Mouse (Mus musculus) liver, embryonic 13.5 days (tissue): Measurements from ENCODE around the gene Gpr19. TPM values are rescaled to one million over a fixed set of nuclear protein-coding genes. Genes with fewer than 3 reads are reported as not detected.

Experiments
- ATAC-seq: fragments of 200-750 bp; cut with Nextera tagmentation; 2 replicates; pipeline ENCODE4 v1.8.0; 2017; ENCODE audit warnings: low read depth, mild to moderate bottlenecking, moderate number of reproducible peaks, moderate library complexity
- DNase-seq: peaks from one replicate; pipeline ENCODE4 v3.0.0; 2022
- H3K27ac ChIP-seq: fragments of 300-500 bp; sonication (generic); 2 replicates; pipeline ENCODE4 v1.5.1; 2015; ENCODE audit warnings: moderate library complexity, mild to moderate bottlenecking, inconsistent platforms
- H3K27me3 ChIP-seq: fragments of 300-500 bp; sonication (generic); 2 replicates; pipeline ENCODE4 v1.6.1; 2015; ENCODE audit warnings: mild to moderate bottlenecking, inconsistent platforms
- H3K36me3 ChIP-seq: fragments of 300-500 bp; sonication (generic); 2 replicates; pipeline ENCODE4 v1.6.1; 2015; ENCODE audit warnings: mild to moderate bottlenecking, inconsistent platforms
- H3K4me1 ChIP-seq: fragments of 300-500 bp; sonication (generic); replicated peaks from 2 replicates; pipeline ENCODE4 v1.6.1; 2015; ENCODE audit warnings: inconsistent platforms
- H3K4me2 ChIP-seq: fragments of 300-500 bp; sonication (generic); 2 replicates; pipeline ENCODE4 v1.6.1; 2015; ENCODE audit warnings: inconsistent platforms, mild to moderate bottlenecking, moderate library complexity
- H3K4me3 ChIP-seq: fragments of 300-500 bp; sonication (generic); replicated peaks from 2 replicates; pipeline ENCODE4 v1.5.1; 2015; ENCODE audit warnings: mild to moderate bottlenecking, inconsistent platforms
- H3K9ac ChIP-seq: fragments of 300-500 bp; sonication (generic); 2 replicates; pipeline ENCODE4 v1.6.1; 2015; ENCODE audit warnings: mild to moderate bottlenecking, inconsistent platforms
- H3K9me3 ChIP-seq: fragments of 300-500 bp; sonication (generic); replicated peaks from 2 replicates; pipeline ENCODE4 v1.6.1; 2016; ENCODE audit warnings: inconsistent platforms
- WGBS: fragments of 180-500 bp; shearing (Covaris S2); methylation state at CpG from one replicate; pipeline ENCODE4 v1.1.7; 2015; ENCODE audit not compliant: insufficient replicate concordance; 5-methylcytosine and 5-hydroxymethylcytosine counted together
- polyA plus RNA-seq: library from polyadenylated mRNA; unstranded; fragments of >200 nt; fragmentation: Nextera tagmentation; extraction: Ambion mirVana; gene quantifications from 2 replicates; pipeline ENCODE4 v1.2.1, GENCODE M21; 2015

Gpr19 gene
- polyA plus RNA-seq, 1 experiment from 2014 or later: 5.3 TPM

DNA sequence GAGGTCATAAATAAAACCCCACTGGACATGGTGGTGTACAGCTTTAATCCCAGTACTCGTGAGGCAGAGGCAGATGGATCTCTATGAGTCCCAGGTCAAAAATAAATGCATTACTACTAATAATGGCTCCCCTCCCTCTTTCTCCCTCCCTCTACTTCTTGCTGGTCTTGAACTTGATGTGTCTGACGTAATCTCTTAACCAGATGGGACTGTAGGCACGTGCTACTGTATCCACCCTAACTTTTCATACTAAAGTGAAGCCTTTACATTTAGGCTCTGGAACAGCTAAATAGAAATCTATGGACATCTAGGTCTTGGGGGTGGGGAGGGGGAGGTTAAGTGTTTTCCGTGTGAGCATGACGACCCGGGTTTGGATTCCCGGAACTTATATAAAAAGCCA lies 32.0 kb upstream of the Gpr19 start:
- Histone ChIP-seq H3K4me2 (peak overlapping the region; percentile 96), H3K27me3 (no peaks in the 10 kb centered on the region), H3K36me3 (peaks cover 32% of the 10 kb centered on the region), H3K27ac (peak overlapping the region; percentile 100), H3K4me3 (peak overlapping the region; percentile 77), H3K9me3 (no peaks in the 10 kb centered on the region), H3K9ac (peak overlapping the region; percentile 94), H3K4me1 (peaks cover 53% of the 10 kb centered on the region)
- no peak for ATAC-seq
- 69% methylated on average over 7 of the region's 7 CpGs for WGBS
- no peak for DNase-seq

DNA sequence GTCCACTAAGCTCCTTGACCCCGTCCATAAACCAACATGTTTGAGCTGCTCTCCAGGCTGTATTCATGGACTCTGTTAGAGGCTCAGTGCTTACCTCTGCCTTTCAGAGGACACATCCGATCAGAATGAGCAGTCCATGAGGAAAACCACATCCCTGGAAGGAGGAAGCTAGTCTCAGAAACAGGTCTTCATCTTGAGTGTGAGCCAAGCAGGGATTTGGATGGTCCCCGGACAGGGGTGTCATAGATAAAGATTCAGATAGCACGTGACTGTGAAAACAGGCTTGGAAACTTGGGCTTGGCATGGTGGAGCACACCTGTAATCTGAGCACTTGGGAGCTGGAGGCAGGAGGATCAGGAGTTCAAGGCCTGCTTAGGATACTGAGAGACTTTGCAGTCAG lies 31.5 kb upstream of the Gpr19 start:
- WGBS: 27% methylated on average over 4 of the region's 4 CpGs
- H3K4me3 ChIP-seq: peak overlapping the region; percentile 77
- peak overlapping the region; percentile 94 for H3K9ac ChIP-seq
- peak overlapping the region; percentile 96 for H3K4me2 ChIP-seq
- DNase-seq: no peak
- peak overlapping the region; percentile 100 for H3K27ac ChIP-seq
- peaks cover 30% of the 10 kb centered on the region for H3K36me3 ChIP-seq
- peaks cover 56% of the 10 kb centered on the region for H3K4me1 ChIP-seq
- no peaks in the 10 kb centered on the region for H3K27me3 ChIP-seq
- H3K9me3 ChIP-seq: no peaks in the 10 kb centered on the region
- ATAC-seq: no peak

DNA sequence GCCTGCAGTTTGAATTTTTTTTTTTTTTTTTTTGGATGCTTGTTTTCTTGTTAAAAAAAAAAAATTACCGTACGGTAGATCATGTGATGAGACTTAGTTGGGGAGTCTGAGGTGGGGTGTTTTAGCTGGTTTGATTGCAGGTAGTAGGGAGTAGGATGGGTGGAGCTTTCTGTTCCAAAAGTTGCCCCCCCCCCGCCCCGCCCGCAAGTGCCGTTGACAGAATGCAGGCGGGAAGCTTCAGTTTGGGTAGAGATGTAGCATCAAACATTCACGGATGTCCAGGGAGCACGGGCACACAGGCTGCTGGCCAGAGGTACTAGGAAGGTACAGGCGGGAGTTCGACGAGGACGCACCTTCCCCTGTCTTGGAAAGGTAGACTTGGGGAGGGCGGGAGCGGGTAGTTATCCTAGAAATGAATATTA lies 30.5 kb upstream of the Gpr19 start:
- ATAC-seq: peak; percentile 52
- H3K4me2 ChIP-seq: peak overlapping the region; percentile 96
- peak; percentile 42 for DNase-seq
- 0% methylated on average over 15 of the region's 15 CpGs for WGBS
- H3K9me3 ChIP-seq: no peaks in the 10 kb centered on the region
- peaks cover 55% of the 10 kb centered on the region for H3K4me1 ChIP-seq
- peak overlapping the region; percentile 77 for H3K4me3 ChIP-seq
- H3K27ac ChIP-seq: peak overlapping the region; percentile 100
- no peaks in the 10 kb centered on the region for H3K27me3 ChIP-seq
- peak overlapping the region; percentile 94 for H3K9ac ChIP-seq
- peaks cover 23% of the 10 kb centered on the region for H3K36me3 ChIP-seq

DNA sequence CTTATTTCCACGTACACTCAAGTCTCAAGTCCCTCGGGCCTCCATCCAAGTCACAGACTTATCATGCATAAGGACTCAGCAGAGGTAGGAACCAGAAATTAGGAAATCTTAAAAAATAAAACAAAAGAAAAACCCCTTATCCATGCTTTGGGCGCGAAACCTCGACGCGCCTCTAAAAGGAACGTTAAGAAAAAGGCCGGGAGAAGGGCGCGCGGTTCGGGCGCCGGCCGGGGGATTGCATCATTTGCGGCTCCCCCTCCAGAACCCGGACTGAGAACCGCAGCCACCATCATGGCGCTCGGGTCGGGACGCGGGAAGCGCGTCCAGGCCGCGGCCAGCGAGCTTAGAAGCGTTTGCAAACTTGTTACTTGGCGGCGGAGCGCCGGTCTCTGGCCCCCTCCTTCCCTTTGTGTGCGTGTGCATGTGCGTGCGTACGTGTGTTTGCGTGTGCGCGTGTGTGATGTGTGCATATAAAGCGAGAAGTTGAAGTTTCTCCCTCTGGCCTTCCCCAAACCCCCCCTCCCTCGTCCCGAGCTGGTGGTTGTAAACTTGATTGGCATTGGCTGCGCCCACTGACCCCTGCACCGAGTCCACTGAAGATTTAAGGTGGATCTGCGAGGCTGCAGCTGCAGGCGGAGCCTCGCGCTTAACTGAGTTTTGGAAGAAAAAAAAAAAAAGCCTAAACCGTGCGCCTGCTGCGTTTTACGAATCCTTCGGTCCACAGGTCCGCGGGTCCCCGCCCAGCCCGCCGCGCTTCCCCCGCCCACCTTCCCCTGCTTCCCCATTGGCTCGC lies 29.9 kb upstream of the Gpr19 start:
- H3K27ac ChIP-seq: peak overlapping the region; percentile 100
- WGBS: under 1% methylated on average over 63 of the region's 63 CpGs
- ATAC-seq: peak; percentile 79

DNA sequence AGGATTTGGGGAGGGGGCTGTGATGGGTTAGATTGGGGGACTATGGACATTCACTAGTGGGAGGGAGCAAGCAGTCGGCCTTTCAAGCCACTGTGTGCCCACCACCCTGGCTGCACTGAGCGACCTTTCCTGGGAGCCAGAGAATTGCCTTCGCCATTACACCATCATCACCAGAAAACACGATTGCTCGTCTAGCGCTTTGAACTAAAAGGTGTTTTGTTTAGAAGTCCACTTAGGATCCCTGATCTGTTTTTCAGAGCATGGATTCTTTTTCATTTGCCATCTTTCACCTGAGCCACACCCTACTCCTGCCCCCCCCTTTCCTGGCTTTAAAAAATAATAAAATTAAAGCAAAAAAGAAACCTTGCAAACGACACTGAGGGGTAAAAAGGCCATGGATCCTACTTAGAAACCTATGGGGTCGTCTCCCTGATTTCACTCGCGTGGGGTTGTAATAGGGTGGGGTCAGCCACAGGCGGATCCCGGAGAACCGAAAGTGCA lies 29.3 kb upstream of the Gpr19 start:
- H3K4me2 ChIP-seq: peak overlapping the region; percentile 96

More for the DNA sequence above, 29.9 kb upstream of the Gpr19 start:
- H3K9me3 ChIP-seq: no peaks in the 10 kb centered on the region
- H3K4me3 ChIP-seq: peak overlapping the region; percentile 77
- H3K9ac ChIP-seq: peak overlapping the region; percentile 94
- H3K36me3 ChIP-seq: peaks cover 23% of the 10 kb centered on the region
- H3K4me1 ChIP-seq: peaks cover 55% of the 10 kb centered on the region
- no peaks in the 10 kb centered on the region for H3K27me3 ChIP-seq
- peak; percentile 71 for DNase-seq
- peak overlapping the region; percentile 96 for H3K4me2 ChIP-seq

DNA sequence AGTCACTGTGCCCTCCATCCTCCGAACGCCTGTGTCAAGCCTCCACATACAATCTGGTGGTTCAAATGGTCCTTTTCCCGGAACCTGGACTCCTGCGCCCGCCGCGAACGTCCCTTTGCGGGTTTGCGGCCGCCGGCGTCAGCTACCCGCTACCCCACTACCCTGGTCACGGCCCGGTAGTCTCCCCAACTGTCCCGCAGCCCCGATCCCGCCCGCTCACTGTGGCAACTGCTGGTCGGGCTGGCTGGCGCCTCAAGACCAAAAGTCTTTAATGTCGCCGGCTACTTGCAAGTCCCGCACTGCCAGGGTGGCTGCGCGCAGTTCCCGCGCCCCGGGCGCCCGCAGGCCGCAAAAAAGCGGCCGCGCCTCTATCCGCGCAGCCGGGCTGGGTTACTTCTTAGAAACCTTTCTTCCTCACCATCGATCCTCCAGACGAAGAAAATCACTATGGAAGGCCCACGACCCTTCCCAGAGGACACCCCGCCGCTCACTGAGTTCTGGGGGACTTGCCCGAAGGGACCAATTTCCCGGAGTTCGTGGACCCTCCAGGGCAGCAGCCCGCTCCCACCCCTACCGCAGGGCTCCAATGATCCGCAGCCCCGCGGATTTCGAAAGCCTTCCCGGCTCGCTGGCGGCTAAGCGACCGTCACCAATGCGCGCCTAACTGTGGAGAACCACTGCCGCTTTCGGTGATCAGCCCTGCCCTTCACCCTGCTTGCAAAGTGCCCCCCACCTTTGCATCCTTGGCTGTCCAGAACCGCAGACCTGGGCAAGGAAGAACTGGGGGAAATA lies 28.6 kb upstream of the Gpr19 start:
- Histone ChIP-seq H3K4me1 (peaks cover 53% of the 10 kb centered on the region), H3K4me3 (peak overlapping the region; percentile 77), H3K27ac (peak overlapping the region; percentile 100), H3K4me2 (peak overlapping the region; percentile 96), H3K9me3 (no peaks in the 10 kb centered on the region), H3K36me3 (peaks cover 21% of the 10 kb centered on the region), H3K27me3 (no peaks in the 10 kb centered on the region), H3K9ac (peak overlapping the region; percentile 94)
- ATAC-seq (peak; percentile 37), DNase-seq (peak; percentile 56)
- WGBS: under 1% methylated on average over 63 of the region's 63 CpGs

More for the DNA sequence above, 29.3 kb upstream of the Gpr19 start:
- peak overlapping the region; percentile 94 for H3K9ac ChIP-seq
- peak overlapping the region; percentile 77 for H3K4me3 ChIP-seq
- H3K36me3 ChIP-seq: peaks cover 20% of the 10 kb centered on the region
- 0 out of 2 replicates have a peak, but pooled peaks have one; percentile 0 for ATAC-seq
- no peaks in the 10 kb centered on the region for H3K9me3 ChIP-seq
- H3K27ac ChIP-seq: peak overlapping the region; percentile 100
- peaks cover 53% of the 10 kb centered on the region for H3K4me1 ChIP-seq
- no peak for DNase-seq
- H3K27me3 ChIP-seq: no peaks in the 10 kb centered on the region
- WGBS: under 1% methylated on average over 13 of the region's 13 CpGs

DNA sequence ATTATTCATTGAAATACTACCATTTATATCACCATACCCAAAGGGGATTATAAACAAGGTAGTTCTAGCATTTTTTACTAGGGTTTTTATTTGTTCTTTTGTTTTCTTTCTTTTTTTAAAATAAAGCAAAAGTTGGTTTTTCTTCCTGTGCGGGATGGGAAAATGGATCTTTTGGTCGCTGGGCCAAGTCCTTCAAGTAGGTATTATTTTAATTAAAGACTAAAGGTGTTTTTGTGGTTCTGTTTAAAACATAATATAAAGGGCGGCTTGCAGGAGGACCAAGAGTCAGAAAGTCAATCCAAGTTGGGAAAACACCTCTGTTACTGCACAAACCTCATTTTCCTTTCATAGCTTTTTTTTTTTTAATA lies 27.9 kb upstream of the Gpr19 start:
- DNase-seq: no peak
- peak overlapping the region; percentile 100 for H3K27ac ChIP-seq
- H3K4me3 ChIP-seq: peak overlapping the region; percentile 77
- H3K9ac ChIP-seq: peak overlapping the region; percentile 94
- no peaks in the 10 kb centered on the region for H3K27me3 ChIP-seq
- peaks cover 22% of the 10 kb centered on the region for H3K36me3 ChIP-seq
- H3K9me3 ChIP-seq: no peaks in the 10 kb centered on the region
- WGBS: 33% methylated on average over 3 of the region's 3 CpGs
- peaks cover 52% of the 10 kb centered on the region for H3K4me1 ChIP-seq
- H3K4me2 ChIP-seq: peak overlapping the region; percentile 96
- ATAC-seq: no peak

DNA sequence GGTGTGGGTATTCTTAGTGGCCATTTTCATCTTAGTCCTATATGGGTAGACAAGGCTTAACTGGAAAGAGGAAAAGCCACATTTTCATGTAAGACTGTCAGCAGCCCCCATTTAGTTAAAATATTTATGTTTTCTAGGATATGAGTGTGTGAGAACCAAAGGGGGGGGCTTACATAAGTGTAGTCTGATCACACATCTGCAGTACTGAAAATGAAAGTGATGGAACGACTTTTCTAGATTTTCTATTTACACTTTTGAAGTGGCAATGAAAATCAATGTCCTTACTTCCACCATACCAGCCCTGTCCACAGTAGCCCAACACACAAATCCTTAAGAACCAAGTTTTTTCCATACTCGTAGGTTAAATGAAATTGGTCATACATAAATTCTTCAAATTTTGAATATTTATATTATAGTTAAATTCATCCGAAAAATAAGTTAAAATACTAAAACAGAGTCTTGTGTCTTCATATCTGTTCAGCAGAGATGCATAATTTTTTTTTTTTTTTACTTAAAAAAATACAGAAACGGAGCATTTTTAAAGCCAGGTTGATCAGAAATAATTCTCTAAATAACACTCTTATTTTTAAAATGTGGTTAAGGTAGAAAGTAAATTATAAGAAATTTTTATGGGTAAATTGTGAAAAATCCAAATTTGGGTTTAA lies 27.4 kb upstream of the Gpr19 start:
- Histone ChIP-seq H3K4me2 (peak overlapping the region; percentile 52), H3K27ac (peak overlapping the region; percentile 53; the same call in 1 of the 2 replicates), H3K4me1 (peaks cover 47% of the 10 kb centered on the region), H3K27me3 (no peaks in the 10 kb centered on the region), H3K36me3 (peaks cover 18% of the 10 kb centered on the region), H3K9me3 (no peaks in the 10 kb centered on the region), H3K9ac (peak overlapping the region; percentile 39), H3K4me3 (peak overlapping the region; percentile 28)
- no peak for DNase-seq
- ATAC-seq: no peak
- whole genome bisulfite sequencing: 63% methylated on average over 4 of the region's 4 CpGs

DNA sequence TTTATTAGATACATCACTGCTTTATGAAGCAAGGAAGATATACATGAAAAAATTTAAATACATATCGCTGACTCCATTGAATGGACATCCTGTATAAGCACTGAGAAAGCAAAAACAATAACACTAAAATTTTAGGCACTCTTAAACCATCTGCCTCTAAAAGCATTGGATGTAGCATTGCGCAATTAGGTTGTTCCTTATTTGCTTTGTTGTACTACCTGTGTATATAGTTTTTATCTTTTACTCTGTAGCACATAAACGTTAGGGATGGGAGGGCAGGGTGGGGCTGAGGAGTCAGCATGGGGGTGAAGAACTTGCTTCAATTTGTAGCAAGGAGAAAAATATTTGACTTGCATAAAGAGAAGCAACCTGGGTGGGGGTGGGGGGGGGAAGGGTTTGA lies 25.9 kb upstream of the Gpr19 start:
- no peak for DNase-seq
- Histone ChIP-seq H3K27ac (no peak overlapping the region), H3K4me2 (no peak overlapping the region), H3K4me1 (peaks cover 41% of the 10 kb centered on the region), H3K27me3 (no peaks in the 10 kb centered on the region), H3K9me3 (no peaks in the 10 kb centered on the region), H3K9ac (no peak overlapping the region), H3K36me3 (peaks cover 16% of the 10 kb centered on the region), H3K4me3 (no peak overlapping the region; the same call in 1 of the 2 replicates)
- WGBS: 63% methylated on average over 3 of the region's 3 CpGs
- ATAC-seq: no peak

DNA sequence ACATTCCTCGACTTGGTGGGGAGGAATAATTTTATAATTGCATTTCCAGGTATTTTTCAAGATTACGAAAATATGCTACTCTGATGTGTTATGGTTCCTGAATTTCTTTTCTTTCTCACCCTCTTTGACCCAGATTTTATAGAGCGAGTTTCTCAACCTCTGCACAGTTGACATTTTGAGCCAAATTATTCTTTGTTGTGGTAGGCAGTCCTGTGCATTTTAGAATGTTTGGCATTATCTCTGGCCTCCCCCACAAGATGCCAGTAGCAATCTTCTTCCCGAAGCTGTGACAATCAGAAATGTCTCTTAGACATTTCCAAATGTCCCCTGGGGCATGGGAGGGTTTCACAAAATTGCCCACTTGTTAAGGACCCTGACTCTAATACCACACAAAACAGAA lies 25.3 kb upstream of the Gpr19 start:
- DNase-seq: no peak
- Histone ChIP-seq H3K27ac (peak overlapping the region; percentile 40), H3K4me3 (peak overlapping the region; percentile 29), H3K36me3 (peaks cover 16% of the 10 kb centered on the region), H3K4me2 (peak overlapping the region; percentile 49), H3K4me1 (peaks cover 46% of the 10 kb centered on the region), H3K27me3 (no peaks in the 10 kb centered on the region), H3K9me3 (no peaks in the 10 kb centered on the region), H3K9ac (peak overlapping the region; percentile 11; the same call in 1 of the 2 replicates)
- 76% methylated on average over 4 of the region's 4 CpGs for WGBS
- ATAC-seq: no peak
